Mouse (Mus musculus): ENCODE data around the gene Hist1h2bf.

- TF ChIP-seq CTCF (IDR thresholded peaks at IDR 0.05; ENCODE audit: control insufficient read depth, insufficient read depth, insufficient read length) = no peak
- no peak for TF ChIP-seq USF1 (IDR thresholded peaks at IDR 0.05; ENCODE audit: low read depth)
- TF ChIP-seq MYOG (IDR thresholded peaks at IDR 0.05; ENCODE audit: control insufficient read depth, extremely low read depth, insufficient read length) = no peak
Observed at GRCm38 (mm10) chr13:23529005-23529404, 45.0 kb downstream of the Hist1h2bf start.
